Mouse (Mus musculus) sigmoid colon, adult 10 weeks (tissue): ENCODE measurements around the gene Aym1. TPM values are rescaled to one million over a fixed set of nuclear protein-coding genes. Genes with fewer than 3 reads are reported as not detected.

ENCODE experiments used
- polyA plus RNA-seq: library from polyadenylated mRNA; stranded (reverse); fragments of 350-450 nt; fragmentation: Illumina TruSeq; extraction: RNeasy Lipid Tissue Mini Kit (QIAGEN cat#74804); gene quantifications from one replicate; pipeline ENCODE4 v1.2.3, GENCODE M21; 2014; ENCODE audit warnings: low read depth, low replicate concordance

The Aym1 gene
- polyA plus RNA-seq: not detected

DNA sequence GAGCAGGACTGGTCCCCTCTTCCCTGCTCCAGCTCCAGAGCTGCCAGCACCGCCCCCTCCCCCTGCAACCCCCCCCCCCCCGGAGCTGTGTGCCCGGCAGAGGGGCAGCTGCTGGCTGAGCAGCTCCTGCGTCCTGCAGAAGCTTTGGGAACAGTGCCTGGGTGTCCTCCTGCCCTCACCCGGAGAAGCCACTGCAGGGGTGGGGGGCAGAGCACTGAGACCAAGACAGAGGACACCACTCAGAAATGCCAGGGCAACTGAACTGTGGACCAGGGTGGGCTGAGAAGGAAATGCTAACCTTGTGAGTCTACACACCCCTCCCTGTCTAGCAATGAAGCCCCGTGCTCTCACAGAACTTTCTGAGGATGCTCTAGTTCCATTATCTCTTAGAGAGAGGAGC lies at the start of gene Aym1:
Gene Aym1, plus strand, starts transcription at position 109 of the 400 bp plus-strand sequence.

DNA sequence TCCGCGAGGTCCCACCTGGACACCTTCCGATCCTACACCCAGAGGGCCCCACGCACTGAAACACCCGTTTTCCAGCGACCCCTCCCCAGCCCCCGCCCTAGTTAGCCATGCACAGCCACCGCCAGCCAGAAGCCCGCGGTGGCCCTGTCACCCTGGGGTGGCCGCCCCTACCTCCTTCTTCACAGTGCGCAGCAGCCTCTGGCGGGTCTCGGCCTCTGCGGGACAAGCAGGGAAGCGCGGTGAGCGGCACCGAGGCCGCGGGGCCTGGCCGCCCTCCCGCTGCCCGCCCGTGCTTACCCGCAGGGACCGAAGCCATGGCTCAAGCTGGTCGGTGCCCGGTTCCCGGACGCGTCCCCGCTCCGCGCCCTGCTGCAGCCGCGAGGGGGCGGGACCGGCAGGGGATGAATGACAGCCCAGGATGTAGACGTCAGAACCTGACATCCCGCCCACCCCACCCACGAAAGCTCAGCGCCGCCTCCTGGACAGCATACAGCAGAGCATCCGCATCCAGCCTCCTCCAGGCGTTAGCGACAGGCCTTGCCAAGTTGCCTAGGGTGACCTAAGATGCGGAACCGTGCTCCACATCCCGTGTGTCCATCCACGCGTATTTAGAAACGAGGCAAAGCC lies 46.6 kb upstream of the Aym1 start, which contains the start of gene Sgsm1:
Gene Sgsm1, minus strand, starts transcription at position 410 of the 627 bp plus-strand sequence.

Other genes with a start within 250 kb of the Aym1 start
- 25.7 TPM for gene 2900026A02Rik, start 136.1 kb upstream of the Aym1 start, polyA plus RNA-seq
- gene Tmem211, start 130.4 kb upstream of the Aym1 start, polyA plus RNA-seq: not detected
- 1.8 TPM for gene Sgsm1, start 46.5 kb upstream of the Aym1 start, polyA plus RNA-seq
- 1.0 TPM for gene Wscd2, start 133.0 kb downstream of the Aym1 start, polyA plus RNA-seq